Mouse (Mus musculus) C2C12 (cell line): Measurements from ENCODE around the gene Prrg4. TPM values are rescaled to one million over a fixed set of nuclear protein-coding genes. Genes with fewer than 3 reads are reported as not detected.

Source experiments
- H3K27me3 ChIP-seq: one replicate; pipeline ENCODE4 v1.6.1; 2011; ENCODE audit not compliant: control insufficient read depth, insufficient read depth, insufficient read length
- H3K36me3 ChIP-seq: one replicate; pipeline ENCODE4 v1.6.1; 2011; ENCODE audit not compliant: control insufficient read depth, insufficient read depth
- H3K4me3 ChIP-seq: one replicate; pipeline ENCODE4 v1.5.1; 2011; ENCODE audit warnings: mild to moderate bottlenecking, control low read depth; ENCODE audit not compliant: poor library complexity, insufficient read depth, severe bottlenecking
- H3K79me2 ChIP-seq: one replicate; pipeline ENCODE4 v1.6.1; 2011; ENCODE audit not compliant: control insufficient read depth, insufficient read depth
- H3K79me3 ChIP-seq: one replicate; pipeline ENCODE4 v1.6.1; 2011; ENCODE audit warnings: low read depth, control low read depth
- H3ac ChIP-seq: one replicate; pipeline ENCODE3; 2011; ENCODE audit warnings: low read depth; ENCODE audit not compliant: control insufficient read depth, insufficient read length
- CEBPB ChIP-seq: IDR thresholded peaks from one replicate; pipeline ENCODE4 v1.6.1; 2011; ENCODE audit warnings: low read depth, mild to moderate bottlenecking, control low read depth, moderate library complexity
- CTCF ChIP-seq: IDR thresholded peaks from one replicate; pipeline ENCODE4 v1.5.1; 2011; ENCODE audit not compliant: control insufficient read depth, insufficient read depth, insufficient read length
- FOSL1 ChIP-seq: IDR thresholded peaks from one replicate; pipeline ENCODE4 v1.8.0; 2011; ENCODE audit warnings: mild to moderate bottlenecking, low read length; ENCODE audit not compliant: poor library complexity, insufficient read depth, severe bottlenecking
- MAX ChIP-seq: IDR thresholded peaks from one replicate; pipeline ENCODE4 v1.6.1; 2011; ENCODE audit warnings: mild to moderate bottlenecking, control low read depth
- MYOD1 ChIP-seq: IDR thresholded peaks from one replicate; pipeline ENCODE4 v1.6.1; 2011; ENCODE audit warnings: low read depth; ENCODE audit not compliant: control insufficient read depth, insufficient read length
- MYOG ChIP-seq: IDR thresholded peaks from one replicate; pipeline ENCODE4 v1.6.1; 2011; ENCODE audit not compliant: control insufficient read depth, insufficient read length; ENCODE audit errors: extremely low read depth
- USF1 ChIP-seq: IDR thresholded peaks from one replicate; pipeline ENCODE4 v1.6.1; 2011; ENCODE audit warnings: low read depth, mild to moderate bottlenecking, control low read depth, moderate library complexity
- polyA plus RNA-seq: library from polyadenylated mRNA; unstranded; fragments of >200 nt; fragmentation: generic; extraction: Trizol; gene quantifications from one replicate; pipeline ENCODE4 v1.2.1, GENCODE M21; 2012; ENCODE audit warnings: missing spikeins

Prrg4 gene
- polyA plus RNA-seq, 1 experiment: 4.6 TPM

DNA sequence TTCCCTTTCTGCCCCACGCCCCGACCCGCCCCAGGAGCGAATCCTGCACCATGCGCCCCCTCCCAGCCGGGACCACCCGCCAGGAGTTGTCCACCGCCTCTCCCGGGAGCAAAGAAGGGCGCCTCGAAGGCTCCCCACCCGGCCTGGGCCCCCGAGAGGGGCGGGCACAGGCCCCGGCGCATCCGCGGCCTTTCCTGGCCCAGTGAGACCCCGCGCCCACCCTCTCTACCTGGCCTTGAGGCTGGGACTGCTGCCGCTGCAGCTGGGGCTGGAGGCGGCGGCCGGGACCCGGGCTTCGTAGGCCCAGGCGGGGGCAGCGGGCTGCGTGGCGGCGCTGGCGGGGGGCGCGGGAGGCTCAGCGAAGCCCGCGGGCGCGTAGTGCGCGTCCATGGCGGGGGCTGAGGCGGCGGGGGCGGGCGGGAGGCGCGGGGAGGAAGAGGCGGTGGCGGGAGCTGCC, 33.3 kb downstream of the Prrg4 start, which contains the start of gene Qser1:
TSS of gene Qser1 (minus strand) at position 390 of the 457 bp plus-strand sequence.
- TF ChIP-seq CEBPB: no peak
- TF ChIP-seq FOSL1: no peak
- TF ChIP-seq MAX: no peak
- TF ChIP-seq USF1: no peak
- TF ChIP-seq MYOD1: no peak
- no peak for TF ChIP-seq MYOG
- TF ChIP-seq CTCF: no peak
- Histone ChIP-seq H3ac (peak within 1 kb of the TSS; percentile 95), H3K27me3 (no peaks in the 10 kb centered on the region), H3K4me3 (peak within 1 kb of the TSS; percentile 50), H3K36me3 (no peaks in the 10 kb centered on the region), H3K79me2 (peaks cover 49% of the 10 kb centered on the region), H3K79me3 (peaks cover 45% of the 10 kb centered on the region)

DNA sequence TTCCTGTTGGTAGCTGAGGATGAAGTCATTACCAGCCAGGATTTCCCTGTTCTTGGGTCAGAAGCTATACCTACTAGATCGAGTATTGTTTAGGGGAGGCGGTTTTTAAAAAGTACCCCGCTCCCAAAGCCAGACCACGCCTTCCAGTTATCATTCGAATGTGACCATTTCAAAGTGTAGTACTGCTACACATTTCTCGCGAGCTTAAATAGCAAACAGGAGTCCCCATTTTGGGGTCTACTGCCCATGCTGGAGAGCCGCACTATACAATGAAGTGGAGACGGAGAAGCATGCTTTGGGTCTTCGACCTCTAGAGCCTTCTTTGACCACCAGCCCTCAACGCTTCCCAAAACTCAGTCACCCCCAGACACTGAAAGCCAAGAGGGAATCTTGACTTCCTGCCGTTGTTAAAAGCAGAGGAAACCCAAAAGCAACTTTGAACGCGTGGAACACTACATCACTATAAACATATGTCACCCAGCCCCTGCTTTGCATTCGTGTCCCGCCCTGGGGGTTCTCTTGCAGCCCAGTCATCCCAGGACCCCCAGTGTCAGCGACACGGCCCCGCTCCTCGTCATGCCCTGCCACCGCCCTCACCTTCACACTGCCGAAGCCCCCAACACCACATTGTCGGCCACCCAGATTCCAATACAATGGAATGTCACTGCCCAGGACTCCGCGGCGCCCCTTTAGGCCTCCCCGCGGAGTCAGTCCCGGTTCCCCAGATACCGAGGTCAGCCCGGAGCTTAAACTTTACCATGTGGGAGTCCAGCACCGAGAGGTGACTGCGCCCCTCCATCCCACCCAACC, 33.9 kb downstream of the Prrg4 start:
- Histone ChIP-seq H3ac (peak overlapping the region; percentile 95), H3K36me3 (no peaks in the 10 kb centered on the region), H3K4me3 (peak overlapping the region; percentile 50), H3K79me2 (peaks cover 55% of the 10 kb centered on the region), H3K27me3 (no peaks in the 10 kb centered on the region), H3K79me3 (peaks cover 47% of the 10 kb centered on the region)
- no peak for TF ChIP-seq MAX
- TF ChIP-seq USF1: no peak
- no peak for TF ChIP-seq MYOD1
- no peak for TF ChIP-seq MYOG
- no peak for TF ChIP-seq FOSL1
- no peak for TF ChIP-seq CTCF
- TF ChIP-seq CEBPB: no peak

- no peak overlapping the region for H3ac ChIP-seq
- no peaks in the 10 kb centered on the region for H3K36me3 ChIP-seq
- no peak overlapping the region for H3K4me3 ChIP-seq
- no peak for TF ChIP-seq CTCF
- no peaks in the 10 kb centered on the region for H3K27me3 ChIP-seq
- H3K79me2 ChIP-seq: peaks cover 69% of the 10 kb centered on the region
- H3K79me3 ChIP-seq: peaks cover 60% of the 10 kb centered on the region
Observed at GRCm38 (mm10) chr2:104814181-104814951, 35.3 kb downstream of the Prrg4 start.

- Histone ChIP-seq H3K79me3 (peaks cover 44% of the 10 kb centered on the region), H3ac (no peak overlapping the region), H3K4me3 (no peak overlapping the region), H3K36me3 (no peaks in the 10 kb centered on the region), H3K27me3 (no peaks in the 10 kb centered on the region), H3K79me2 (peaks cover 95% of the 10 kb centered on the region)
- TF ChIP-seq CEBPB (no peak), MAX (no peak), MYOG (no peak), MYOD1 (no peak), CTCF (no peak)
Observed at GRCm38 (mm10) chr2:104805435-104805834, 44.2 kb downstream of the Prrg4 start.

Other genes starting within 250 kb of the Prrg4 start
- gene Tcp11l1, start 137.7 kb downstream of the Prrg4 start, polyA plus RNA-seq: 11.6 TPM
- not detected for gene Pin1rt1, start 133.5 kb downstream of the Prrg4 start, polyA plus RNA-seq
- 9.2 TPM for gene Depdc7, start 107.0 kb downstream of the Prrg4 start, polyA plus RNA-seq
- gene Qser1, start 33.1 kb downstream of the Prrg4 start, polyA plus RNA-seq: 5.3 TPM
- 0.21 TPM for gene Ccdc73, start 17.9 kb upstream of the Prrg4 start, polyA plus RNA-seq
- gene Eif3m, start 167.2 kb upstream of the Prrg4 start, polyA plus RNA-seq: 116 TPM
- gene Gm11060, start 242.1 kb upstream of the Prrg4 start, polyA plus RNA-seq: not detected